Mouse (Mus musculus): Measurements from ENCODE around the gene Reck. TPM values are rescaled to one million over a fixed set of nuclear protein-coding genes. Genes with fewer than 3 reads are reported as not detected.

Gene Reck
- total RNA-seq, 2 experiments from 2014 or later, result 6.0 to 6.2 TPM

DNA sequence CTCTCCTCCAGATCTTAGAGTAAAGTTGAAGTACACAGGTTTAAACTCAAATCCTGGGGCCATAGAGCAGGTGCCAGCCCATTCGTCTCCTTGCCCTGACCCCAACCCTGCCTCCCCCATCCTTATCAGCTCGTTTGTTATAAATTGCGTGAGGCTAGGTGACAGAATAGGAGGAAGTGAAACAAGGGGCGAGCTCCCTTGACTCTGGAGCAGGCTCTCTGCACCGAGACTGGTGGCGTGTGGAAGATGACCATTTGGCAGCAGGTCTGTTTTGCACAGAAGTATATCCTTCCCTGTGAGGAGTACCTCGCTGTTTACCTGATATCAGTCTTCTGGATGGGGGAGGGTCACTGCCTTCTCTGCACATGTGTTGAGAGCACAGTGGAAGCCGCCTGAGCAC is 23.9 kb downstream of the Reck start:
- DNase-seq (ENCODE audit: low spot score in 2 of 2), result no peak

DNA sequence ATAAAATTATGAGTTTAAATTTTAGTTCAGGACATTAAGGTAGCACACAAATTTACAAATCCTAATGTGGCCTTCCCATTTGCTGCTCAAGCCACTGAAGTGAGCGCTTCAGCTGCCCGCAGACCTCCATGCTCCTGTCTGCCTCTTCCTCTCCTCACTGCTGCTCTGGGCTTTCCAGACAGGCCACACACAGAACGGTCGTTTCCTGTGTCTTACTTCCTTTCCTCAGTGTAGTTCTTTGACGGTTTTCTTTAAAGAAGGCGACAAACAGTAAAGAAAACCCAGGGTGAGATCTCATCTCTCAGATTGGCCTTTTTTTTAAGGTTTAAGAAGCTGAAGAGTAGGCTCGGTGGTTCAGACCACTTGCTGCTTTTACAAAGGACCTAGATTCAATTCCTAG is 28.4 kb downstream of the Reck start:
- no peak for DNase-seq (ENCODE audit: low spot score in 2 of 2)

DNA sequence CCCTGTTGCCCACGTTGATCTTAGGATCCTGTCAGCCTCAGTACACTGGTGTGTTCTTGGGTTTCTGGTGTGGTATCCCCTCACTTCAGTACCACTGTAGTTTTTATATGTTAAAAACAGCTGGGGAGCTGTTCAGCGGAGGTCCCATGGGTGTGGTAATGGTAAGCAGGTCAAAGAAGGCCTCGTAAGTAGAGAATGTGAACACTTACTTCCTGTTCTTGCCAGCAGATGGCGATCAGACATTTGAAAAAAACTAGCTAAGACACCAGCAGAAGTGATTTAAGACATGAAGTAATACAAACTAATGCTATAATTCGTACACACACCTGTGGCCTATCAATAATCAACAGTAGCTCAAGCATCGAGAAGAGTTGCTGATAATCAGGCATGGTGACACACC is 31.1 kb downstream of the Reck start:
- DNase-seq (ENCODE audit: low spot score in 2 of 2), result peak; percentile 19 to 75

GRCm38 (mm10) chr4:43918221-43918620 is 42.9 kb downstream of the Reck start:
- DNase-seq (ENCODE audit: low spot score in 2 of 2), result no peak

GRCm38 (mm10) chr4:43920602-43921001 is 45.3 kb downstream of the Reck start:
- DNase-seq (ENCODE audit: low spot score in 2 of 2), result no peak

DNA sequence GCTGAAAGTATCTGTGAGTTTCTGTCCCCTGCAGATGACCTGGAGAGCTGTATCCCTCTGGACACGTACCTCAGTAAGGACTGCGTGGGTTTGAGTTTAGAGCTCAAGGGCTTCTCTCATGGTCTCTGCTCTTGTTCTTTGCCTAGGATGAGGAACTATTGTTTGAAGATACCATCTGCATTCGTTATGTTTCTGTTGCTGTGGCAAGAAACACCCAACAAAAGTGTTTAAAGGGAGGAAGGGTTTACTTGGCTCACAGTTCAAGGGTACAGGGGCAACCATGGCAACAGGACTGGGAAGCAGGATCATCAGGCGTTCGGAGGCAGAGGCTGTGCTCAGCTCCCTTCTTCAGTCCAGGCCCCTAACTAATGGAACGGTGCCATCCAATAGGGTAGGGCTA is 49.8 kb downstream of the Reck start:
- DNase-seq (ENCODE audit: low spot score in 2 of 2), result no peak

DNA sequence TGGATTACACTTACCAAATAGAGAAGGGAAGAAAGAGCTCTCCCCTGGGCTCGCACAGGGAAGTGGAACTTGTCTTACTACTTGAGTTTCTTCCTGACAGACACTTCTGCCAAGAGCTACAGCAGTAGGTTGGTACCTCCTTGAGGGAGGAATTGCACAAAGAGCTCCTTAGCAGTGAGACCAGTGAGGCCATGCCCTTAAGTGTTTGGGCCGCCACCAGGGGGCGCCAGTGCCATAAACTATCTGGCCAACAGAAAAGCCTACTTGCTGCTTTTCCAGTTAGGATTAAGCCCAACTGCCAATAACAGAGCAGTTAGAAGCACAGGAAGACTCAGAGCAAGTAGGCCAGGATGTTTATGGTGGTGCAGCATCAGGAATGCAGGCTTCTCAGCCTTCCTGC is 50.4 kb downstream of the Reck start:
- peak; percentile 55 to 83 for DNase-seq (ENCODE audit: low spot score in 2 of 2)

DNA sequence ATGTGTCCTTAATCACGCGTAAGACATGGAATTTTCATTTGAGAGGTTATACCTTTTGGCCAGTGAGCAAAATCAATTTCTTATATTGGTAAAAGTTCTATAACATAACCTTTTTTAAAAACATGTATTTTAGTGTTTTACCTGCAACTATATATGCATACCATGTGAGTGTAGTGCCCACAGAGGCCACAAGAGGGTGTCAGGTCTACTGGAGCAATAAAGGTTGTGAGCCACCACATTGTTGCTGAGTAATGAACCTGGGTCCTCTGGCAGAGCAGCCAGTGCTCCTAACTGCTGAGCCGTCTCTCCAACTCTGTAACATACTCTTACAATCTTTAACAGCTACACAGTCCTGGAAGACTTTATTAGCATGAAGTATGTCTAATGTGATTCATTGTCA is 52.5 kb downstream of the Reck start:
- DNase-seq (ENCODE audit: low spot score in 2 of 2), result no peak

DNA sequence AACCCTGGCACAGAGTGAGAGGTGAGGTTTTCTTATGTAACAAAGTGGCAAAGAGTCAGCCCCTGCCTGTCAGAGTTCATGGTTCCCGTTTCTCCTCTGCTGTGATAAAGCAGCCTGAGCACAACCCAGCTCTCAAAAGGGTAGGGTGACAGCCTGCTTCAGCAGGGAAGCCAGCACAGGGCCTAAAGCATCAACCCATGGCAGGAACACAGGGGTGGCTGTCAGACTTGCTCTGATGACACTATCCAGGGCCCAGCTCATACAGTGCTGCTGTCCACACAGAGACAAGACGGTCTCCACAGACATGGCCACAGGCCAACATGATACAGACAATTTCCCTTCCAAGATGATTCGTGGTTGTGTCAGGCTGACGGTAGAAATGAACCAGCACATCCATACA is 56.5 kb downstream of the Reck start:
- no peak for DNase-seq (ENCODE audit: low spot score in 2 of 2)

DNA sequence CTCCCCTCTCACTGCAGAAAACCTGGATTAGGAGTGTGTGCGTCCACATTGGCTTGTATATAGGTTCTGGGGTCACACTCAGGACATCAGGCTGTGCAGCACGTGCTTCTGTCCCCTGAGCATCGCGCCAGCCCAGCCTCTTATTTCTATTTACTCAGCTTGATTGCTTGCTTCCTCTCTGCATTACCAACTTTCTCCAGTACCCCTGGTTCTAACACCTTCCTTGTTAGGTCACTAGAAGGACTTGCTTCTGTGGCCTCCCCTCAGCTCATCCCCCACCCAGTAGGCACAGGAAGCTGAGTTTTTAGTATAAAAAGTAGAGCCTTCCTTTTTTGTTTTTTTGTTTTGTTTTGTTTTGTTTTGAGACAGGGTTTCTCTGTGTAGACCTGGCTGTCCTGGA is 60.9 kb downstream of the Reck start:
- DNase-seq (ENCODE audit: low spot score in 2 of 2), result no peak

DNA sequence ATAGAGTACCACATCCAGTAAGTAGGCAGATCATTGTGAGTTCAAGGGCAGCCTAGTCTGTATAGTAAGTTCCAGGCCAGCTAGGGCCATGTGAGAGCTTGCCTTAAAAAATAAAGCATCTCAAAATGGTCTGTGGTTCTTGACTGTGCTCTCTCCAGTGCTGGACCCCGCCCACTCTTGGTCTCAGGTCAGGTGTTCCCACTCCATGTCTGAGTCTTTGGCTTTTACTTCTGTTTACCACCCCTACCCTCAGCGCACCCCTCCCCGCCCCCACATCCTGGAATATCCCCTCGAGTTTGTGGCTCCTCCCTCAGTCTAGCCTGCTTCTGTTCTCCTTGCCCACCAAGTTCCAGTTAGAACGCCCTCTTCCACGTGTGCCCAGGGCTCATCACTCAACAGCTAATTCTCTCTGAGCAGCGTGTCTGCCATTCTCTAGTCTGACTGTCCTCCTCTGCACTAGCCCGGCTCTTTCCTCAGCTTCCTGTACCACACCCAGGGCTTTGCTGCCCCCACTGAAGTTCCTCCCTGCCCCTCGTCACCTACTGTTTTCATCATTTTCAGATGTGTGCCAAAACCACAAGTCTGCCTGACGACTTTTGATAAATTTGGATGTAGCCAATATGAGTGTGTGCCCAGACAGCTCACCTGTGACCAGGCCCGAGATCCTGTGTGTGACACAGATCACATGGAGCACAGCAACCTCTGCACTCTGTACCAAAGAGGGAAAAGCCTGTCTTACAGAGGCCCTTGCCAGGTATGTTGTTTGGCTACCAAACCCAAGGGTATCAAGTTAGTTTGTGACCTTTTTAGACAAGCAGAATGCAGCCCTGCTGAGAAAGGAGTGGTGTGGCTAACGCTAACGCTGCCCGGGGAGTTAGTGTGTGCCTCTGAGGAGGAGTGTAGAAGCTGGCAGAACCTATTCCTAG is 61.7 kb downstream of the Reck start:
- no peak for DNase-seq (ENCODE audit: low spot score in 2 of 2)

- DNase-seq (ENCODE audit: low spot score in 2 of 2), result no peak
Measured at GRCm38 (mm10) chr4:43941315-43941714, 66.0 kb downstream of the Reck start.

GRCm38 (mm10) chr4:43942421-43942820 is 67.1 kb downstream of the Reck start:
- no peak for DNase-seq (ENCODE audit: low spot score in 2 of 2)

DNA sequence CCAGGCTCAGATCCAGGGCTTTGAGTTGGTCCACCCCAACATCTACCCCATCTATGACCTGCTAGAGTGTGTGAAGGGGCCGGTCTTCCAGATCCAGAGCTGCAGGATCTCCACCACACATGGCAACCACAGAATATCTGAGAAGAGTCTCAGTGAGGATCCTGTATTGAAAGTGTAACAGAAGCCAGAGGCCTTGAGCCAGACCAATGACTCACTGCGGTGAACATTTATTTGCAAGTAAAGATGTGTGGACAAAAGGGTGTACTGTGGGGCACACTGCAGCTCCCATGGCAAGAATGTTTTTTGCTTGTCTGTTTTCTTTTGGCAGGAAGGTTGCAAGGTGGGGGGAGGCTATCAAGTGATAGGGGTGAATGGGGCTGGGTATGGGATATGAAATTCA is 72.2 kb downstream of the Reck start:
- DNase-seq (ENCODE audit: low spot score in 2 of 2), result no peak

DNA sequence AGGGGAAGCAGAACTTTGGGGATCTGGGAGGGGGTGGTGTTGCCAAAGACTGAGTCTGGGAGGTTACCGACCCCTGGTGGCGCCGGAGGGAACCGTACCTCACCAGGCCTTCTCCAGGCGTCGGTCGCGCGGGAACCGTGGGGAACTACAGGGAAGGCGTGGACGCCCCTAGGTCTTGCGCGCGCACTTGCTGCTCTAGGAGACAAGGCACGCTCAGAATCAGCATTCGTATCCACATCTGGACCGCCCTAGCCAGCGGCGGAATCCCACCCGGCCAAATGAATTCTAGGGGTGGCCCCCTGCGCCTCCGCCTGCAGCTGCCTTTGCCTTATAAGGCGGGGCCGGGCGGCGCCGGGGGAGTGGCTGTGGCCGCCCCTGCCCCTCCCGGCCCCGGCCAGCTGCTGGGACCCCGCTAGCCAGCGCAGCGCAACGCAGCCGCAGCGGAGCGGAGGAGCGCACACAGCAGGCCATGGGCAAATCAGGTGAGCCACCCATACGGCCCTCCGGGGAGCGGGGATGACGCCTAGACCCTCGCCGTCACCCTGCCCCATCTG is 82.0 kb downstream of the Reck start, which contains the start of gene Glipr2:
TSS of gene Glipr2 (plus strand) at position 110 of the 554 bp plus-strand sequence.
- peak in 1 of 2 experiments; percentile 57 for DNase-seq (ENCODE audit: low spot score in 2 of 2)

GRCm38 (mm10) chr4:43957846-43958461 is 82.6 kb downstream of the Reck start:
- DNase-seq (ENCODE audit: low spot score in 2 of 2), result no peak

DNA sequence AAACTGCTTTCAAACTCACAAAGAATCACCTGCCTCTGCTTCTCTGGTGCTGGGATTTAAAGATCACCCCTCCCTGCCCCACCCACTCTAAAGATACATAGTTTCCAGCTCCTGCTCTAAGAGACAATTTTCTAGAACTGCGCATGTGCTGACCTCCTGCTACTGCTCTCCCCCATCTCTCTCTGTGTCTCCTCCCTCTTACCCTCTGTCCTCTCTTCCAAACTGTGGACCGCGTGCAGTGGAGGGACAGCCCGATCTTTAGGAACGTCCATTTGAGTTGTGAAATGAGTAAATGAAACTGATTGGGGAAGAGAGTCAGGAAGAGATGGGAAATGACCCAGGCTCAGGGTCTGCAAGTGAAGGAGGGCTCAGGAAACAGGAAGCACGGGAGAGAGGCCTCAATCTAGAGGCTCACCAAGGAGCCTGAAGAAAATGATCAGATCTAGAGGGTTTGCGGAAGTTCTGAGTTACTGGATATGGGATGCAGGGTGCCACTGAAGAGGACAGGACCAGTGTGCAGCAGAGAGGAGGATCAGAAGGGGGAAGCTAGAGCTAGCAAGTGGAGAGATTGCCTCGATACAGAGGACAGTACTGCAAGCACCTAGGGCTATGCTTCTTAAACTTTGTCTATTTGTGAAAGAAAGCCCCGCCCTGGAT is 84.3 kb downstream of the Reck start:
- no peak for DNase-seq (ENCODE audit: low spot score in 2 of 2)

DNA sequence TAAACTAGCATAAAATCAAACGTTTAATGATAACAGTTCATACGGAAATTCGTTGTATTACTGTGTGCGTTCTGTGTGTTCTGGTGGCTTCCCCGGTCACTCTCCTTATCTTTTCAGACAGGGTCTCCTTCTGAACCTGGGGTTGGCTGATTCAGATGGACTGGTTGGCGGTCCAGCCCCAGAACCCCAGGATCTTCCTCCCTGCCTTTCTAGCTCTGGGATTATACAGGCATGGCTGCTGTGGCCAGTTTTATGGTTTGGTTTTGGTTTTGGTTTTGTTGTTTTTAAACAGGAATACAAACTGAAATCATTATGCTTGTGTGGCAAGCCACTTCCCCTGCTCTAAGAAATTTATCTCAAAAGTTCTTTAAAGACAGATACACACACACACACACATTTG is 84.9 kb downstream of the Reck start:
- no peak for DNase-seq (ENCODE audit: low spot score in 2 of 2)

DNA sequence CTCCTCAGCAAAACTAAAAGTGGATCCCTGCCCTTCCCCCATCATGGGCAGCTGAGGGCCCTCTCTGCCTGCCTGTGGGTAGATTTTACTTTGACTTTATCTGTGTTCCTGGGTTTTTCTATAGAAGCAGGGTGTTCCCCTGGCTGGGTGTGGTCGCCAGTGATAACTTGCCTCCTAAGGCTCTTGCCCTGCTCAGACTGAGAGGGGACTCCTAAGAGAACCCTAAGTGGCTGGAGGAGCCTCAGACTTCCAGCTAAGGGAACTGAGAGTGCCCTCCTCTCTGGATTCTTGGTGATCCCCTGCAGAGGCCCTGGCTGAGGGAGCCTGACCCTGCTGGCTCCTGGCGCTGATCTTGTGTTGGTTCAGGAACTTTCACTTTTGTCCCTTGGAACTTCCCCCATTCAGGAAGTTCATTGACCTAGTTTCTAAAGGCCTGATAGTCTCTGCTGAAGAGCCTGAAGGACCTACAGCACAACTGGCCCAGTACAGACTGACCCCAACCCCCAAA is 89.0 kb downstream of the Reck start:
- DNase-seq (ENCODE audit: low spot score in 2 of 2), result no peak

DNA sequence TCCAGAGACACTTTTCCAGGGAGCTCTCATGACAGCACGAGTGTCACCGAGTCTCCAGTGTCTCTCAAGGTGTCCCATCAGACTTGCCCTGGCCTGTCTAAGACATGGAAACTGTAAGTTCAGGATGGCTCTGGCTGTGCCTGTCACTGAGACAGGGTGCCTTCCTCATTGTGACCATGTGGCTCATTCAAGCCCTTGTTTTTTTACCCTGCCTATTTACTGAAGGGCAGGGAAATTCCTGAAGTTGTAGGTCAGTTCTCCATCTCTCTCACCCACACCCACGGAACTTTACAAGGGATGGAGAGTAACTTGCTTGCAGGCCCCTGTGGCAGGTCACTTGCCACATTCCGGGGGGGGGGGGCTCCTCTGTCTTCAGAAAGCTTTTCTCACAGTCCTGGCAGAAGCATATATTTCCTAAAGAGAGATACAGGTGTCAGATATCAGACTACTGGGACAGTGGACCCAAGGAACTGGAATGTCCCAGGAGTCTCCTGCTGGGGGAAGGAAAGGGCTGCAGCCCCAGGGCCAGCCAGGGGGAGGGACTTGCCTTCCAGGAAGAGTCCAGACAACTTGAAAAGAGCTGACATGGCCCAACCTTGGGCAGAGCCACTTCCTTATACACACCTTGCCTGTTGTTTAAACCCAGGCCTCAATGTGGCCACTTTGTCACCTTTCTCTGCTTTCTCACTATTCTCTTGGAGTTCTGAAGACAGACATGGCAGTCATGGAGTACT is 89.8 kb downstream of the Reck start:
- no peak for DNase-seq (ENCODE audit: low spot score in 2 of 2)
